Mouse (Mus musculus) heart, postnatal 0 days (tissue): ENCODE results near the gene Fam98c.

Source experiments
- CTCF ChIP-seq: IDR thresholded peaks from 2 replicates; pipeline ENCODE4 v1.5.1; 2016; ENCODE audit warnings: antibody characterized with exemption, control low read depth, low read depth
- EP300 ChIP-seq: IDR thresholded peaks from 2 replicates; pipeline ENCODE4 v1.6.1; 2016; ENCODE audit warnings: antibody characterized with exemption, low read depth

- TF ChIP-seq CTCF (no peak), EP300 (no peak)
These were observed 15.6 kb upstream of the Fam98c start for GRCm38 (mm10) chr7:29171562-29172097.
